Mouse (Mus musculus): ENCODE data around the gene Atrnl1.
A peak's percentile ranks its signal among the peaks of the same experiment; 100 is the strongest.
"Not testable (repeated sequence)": the region's sequence is repeated elsewhere in the genome, so short reads cannot be mapped to it uniquely, and the experiment has no call there.

Gene Atrnl1

GRCm38 (mm10) chr19:57961321-57961720, 350.5 kb downstream of the Atrnl1 start:
- no peak for DNase-seq (ENCODE audit: low spot score in 2 of 2)

GRCm38 (mm10) chr19:57961738-57962640, 351.2 kb downstream of the Atrnl1 start:
- no peak for DNase-seq (ENCODE audit: low spot score in 2 of 2)

GRCm38 (mm10) chr19:57963874-57964273, 353.0 kb downstream of the Atrnl1 start:
- DNase-seq (ENCODE audit: low spot score in 2 of 2) = no peak

GRCm38 (mm10) chr19:57969766-57970165, 358.9 kb downstream of the Atrnl1 start:
- no peak for DNase-seq (ENCODE audit: low spot score in 2 of 2)

- no peak for DNase-seq (ENCODE audit: low spot score in 2 of 2)
Observed at GRCm38 (mm10) chr19:57970342-57970895, 359.6 kb downstream of the Atrnl1 start.

- no peak for DNase-seq (ENCODE audit: low spot score in 2 of 2)
Observed at GRCm38 (mm10) chr19:57975201-57975600, 364.4 kb downstream of the Atrnl1 start.

GRCm38 (mm10) chr19:57985918-57986900, 375.4 kb downstream of the Atrnl1 start:
- no peak for DNase-seq (ENCODE audit: low spot score in 2 of 2)

- no peak for DNase-seq (ENCODE audit: low spot score in 2 of 2)
Observed at GRCm38 (mm10) chr19:57987696-57988393, 377.0 kb downstream of the Atrnl1 start.

- no peak for DNase-seq (ENCODE audit: low spot score in 2 of 2)
Observed at GRCm38 (mm10) chr19:57988559-57989093, 377.8 kb downstream of the Atrnl1 start.

- no peak for DNase-seq (ENCODE audit: low spot score in 2 of 2)
Observed at GRCm38 (mm10) chr19:57991099-57991760, 380.4 kb downstream of the Atrnl1 start.

GRCm38 (mm10) chr19:57994174-57994833, 383.5 kb downstream of the Atrnl1 start:
- not testable (repeated sequence) for DNase-seq (ENCODE audit: low spot score in 2 of 2)

GRCm38 (mm10) chr19:57995015-57995414, 384.2 kb downstream of the Atrnl1 start:
- no peak for DNase-seq (ENCODE audit: low spot score in 2 of 2)

GRCm38 (mm10) chr19:57997961-57998360, 387.1 kb downstream of the Atrnl1 start:
- DNase-seq (ENCODE audit: low spot score in 2 of 2) = peak in 1 of 2 experiments; percentile 27

- no peak for DNase-seq (ENCODE audit: low spot score in 2 of 2)
Observed at GRCm38 (mm10) chr19:58011636-58012035, 400.8 kb downstream of the Atrnl1 start.

GRCm38 (mm10) chr19:58015741-58016140, 404.9 kb downstream of the Atrnl1 start:
- no peak for DNase-seq (ENCODE audit: low spot score in 2 of 2)

- no peak for DNase-seq (ENCODE audit: low spot score in 2 of 2)
Observed at GRCm38 (mm10) chr19:58016561-58017453, 406.0 kb downstream of the Atrnl1 start.

- DNase-seq (ENCODE audit: low spot score in 2 of 2) = no peak
Observed at GRCm38 (mm10) chr19:58017468-58017867, 406.6 kb downstream of the Atrnl1 start.

GRCm38 (mm10) chr19:58018698-58019097, 407.9 kb downstream of the Atrnl1 start:
- DNase-seq (ENCODE audit: low spot score in 2 of 2) = no peak

All from urinary bladder, adult 18-20 months (tissue).